Mouse (Mus musculus): ENCODE results near the gene March4.

Gene March4

DNA sequence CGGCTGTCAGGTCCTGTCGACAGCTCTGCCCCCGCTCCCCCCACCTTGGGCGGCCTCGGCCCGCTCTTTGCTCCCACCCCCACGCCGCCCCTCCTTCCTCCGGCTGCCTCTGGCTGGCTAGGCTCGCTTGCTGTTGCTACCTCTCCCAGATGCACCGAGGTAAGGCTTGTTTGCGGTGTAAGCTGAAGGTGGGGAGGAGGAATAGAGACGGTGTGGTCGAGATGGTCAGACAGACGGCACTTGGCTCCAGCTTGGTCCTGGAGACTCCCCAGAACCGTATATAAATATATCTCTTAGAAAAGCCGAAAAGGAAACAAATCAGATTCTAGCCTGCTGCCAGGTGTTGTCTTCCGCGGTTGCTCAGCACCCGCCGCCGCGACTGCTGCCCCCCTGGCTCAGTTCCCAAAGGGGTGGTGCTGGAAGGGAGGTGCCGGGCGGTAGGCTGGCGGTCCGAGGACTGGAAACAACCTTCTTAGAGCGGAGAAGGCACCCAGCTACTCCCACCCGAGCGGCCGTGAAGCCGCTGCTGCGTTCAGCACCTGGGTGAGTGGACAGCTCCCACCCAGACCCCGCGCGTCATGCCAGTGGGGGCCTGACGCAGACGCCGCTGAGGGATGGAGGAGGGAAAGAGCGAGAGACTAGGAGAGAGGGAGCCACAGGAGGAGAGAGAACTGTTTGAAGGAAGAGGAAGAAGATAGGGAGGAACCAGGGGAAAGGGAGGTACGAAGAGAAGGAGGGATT lies at the start of gene March4:
Gene March4 (minus strand): TSS at position 320 of the 741 bp plus-strand sequence.
- DNase-seq (ENCODE audit: extremely low spot score, low spot score) = peak; percentile 88

DNA sequence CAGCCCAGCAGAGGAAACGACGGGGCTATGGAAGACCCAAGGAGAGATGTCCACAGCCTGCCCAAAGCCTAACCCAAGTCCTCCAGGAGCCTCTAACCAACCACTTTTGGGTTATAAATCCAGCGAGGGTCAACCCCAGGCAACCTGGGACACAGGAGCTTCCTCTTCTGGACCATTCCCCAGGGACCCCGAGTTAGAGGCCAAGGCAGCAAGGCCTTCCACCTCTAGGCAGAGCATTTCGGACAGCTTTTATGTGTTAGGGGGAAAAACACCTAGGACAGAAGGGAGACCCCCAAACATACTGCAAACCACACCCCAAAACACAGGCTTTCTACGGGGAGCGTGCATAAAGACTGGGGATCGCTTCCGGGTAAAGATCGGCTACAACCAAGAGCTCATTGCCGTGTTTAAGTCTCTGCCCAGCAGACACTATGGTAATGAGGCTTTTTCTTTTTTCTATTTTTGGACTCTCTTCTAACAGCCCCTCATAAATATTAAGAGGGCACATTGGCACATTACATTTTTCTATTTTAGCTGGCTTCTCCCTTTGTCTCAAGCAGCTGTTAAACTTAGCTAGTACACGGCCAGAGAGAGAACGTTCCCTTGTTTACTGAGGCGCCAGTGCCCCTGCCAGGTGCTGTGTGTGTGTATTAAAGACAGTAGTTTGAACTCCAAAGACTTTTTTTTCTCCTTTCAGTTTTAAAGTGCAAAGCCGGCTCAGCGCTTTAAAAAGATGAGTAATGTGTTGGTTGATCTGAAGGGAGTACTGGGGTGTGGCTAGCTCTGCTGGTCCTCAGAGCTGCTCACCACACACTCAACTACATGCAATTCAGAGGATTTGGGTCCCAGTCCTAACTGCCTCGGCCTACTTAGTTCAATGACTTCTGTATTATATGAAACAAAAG lies 49.5 kb upstream of the March4 start:
- DNase-seq (ENCODE audit: extremely low spot score, low spot score) = no peak

DNA sequence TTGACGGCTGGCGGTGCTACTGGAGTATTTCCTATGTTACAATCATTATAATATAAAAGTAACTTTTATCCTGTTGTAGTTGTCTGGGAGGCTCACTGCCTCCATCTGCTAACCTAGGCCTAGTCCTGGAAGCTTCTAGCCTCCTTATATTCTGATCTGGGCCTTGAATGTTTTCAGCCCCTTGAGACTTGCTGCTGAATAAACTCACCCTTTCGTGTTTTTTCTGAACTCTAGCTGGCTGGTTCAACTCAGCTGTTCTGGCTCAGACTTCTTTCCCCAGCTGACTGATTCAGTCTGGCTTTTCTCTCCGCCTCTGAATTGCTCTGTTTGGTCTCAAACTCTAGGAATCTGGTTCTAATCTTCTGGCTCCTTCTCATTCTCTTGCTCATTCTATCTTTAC lies 47.2 kb upstream of the March4 start:
- no peak for DNase-seq (ENCODE audit: extremely low spot score, low spot score)

DNA sequence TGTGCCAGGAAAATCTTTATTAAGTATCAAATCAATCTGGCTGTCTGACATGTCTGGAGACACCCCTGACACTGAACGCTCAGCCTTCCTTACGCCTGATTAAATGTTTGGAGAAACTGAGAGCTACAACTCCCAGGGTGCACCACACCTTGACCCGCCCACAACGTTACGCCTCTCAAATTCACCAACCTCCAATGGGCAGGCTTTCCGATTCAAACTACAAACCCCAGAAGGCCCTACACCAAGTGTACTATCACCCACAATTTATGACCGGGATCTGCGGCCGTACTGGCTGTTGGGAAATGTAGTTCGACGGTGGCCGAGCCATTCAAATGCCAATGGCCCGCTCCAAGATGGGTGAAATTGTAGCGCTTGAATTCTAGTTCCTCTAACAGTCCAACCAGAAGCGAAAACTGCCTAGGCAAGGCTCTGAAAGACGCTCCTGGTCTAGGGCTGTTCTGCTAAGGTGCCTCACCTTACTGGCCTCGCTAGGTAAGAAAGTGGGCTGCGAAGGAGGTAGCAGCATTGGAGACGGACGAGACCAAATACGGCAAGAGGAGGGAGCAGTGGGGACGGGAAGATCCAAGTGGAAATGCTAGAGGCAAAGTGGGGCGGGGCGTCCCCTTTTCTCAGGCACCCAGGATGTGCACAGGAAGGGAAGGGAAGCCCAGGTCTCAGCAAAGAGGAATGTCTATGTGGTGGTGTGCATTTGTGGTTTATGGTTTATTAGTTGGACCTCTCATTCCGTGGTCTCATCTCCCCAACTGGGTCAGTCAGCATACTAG lies 46.4 kb upstream of the March4 start, which contains the start of gene Smarcal1:
Gene Smarcal1 (plus strand): TSS at position 305 of the 785 bp plus-strand sequence.
- peak; percentile 93 for DNase-seq (ENCODE audit: extremely low spot score, low spot score)

DNA sequence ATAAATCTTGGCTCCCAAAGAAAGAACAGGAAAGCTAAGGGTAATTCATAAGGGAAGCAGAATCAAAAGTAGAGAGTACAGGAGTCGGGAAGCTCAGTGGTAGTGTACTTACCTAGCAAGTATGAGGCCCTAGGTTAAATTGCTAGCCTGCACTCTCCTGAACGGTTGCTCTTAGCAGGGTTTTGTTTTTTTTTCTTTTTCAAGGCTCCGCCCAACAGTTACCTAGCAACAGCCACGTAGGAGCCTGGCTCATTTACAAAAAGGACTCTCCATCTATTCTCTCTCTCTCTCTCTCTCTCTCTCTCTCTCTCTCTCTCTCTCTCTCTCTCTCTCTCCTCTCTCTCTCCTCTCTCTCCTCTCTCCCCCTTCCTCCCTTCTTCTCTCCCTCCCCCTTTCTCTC lies 42.1 kb upstream of the March4 start:
- no peak for DNase-seq (ENCODE audit: extremely low spot score, low spot score)

DNA sequence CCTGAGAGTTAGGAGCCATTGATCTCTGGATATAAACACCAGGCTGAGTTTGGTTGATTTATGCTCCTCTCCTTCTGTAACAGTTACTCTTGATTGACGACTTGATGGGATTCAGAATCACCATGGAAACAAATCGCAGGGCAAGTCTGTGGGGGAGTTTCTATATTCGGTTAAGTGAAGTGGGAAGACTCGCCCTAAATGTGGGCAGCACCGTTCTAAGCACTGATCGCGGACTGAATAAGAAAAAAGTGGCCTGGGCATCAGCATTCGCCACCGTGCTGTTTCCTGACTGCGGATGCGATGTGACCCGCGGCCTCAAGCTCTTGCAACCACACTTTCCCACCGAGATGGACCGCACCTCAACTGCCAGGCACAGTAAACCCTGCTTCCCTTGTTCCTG lies 41.6 kb upstream of the March4 start:
- DNase-seq (ENCODE audit: extremely low spot score, low spot score) = no peak

DNA sequence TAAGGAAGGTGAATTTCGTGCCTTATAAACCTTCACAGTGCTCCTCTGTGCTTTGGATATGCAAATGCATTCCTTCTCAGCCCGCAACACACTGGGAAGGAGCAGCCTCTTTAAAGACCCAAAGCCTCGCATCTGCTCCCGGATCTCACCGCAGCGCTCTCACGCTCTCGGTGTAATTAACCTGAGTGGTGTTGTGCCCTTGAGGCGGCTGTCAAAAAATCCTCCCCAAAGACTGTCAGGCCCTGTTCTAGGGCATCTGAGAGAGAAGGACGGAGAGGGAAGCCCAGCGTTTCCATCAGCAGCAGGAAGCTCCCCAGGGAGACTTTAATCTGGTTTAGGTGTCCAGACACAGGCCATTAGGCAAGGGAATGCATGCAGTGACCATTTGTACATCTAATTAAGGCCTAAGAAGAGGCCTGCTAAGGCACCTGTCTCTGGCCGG lies 40.8 kb upstream of the March4 start:
- DNase-seq (ENCODE audit: extremely low spot score, low spot score) = peak; percentile 30

DNA sequence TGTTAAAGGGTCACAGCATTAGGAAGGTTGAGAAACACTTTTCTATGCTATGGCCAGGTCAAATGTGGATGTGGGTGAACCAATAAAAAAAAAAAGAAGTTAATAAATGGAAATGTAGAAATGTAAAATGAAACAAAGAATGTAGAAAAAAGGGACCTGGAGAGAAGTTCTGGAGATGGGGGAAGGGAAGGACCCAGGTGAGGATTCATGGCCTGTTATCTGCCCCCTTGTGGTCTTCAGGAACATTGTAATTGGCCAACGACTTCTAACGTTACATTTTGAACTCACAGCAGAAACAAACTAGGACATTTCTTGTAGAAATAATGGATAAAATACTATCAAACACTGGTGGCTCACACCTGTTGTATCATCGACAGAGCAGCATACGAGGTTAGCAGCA lies 38.4 kb upstream of the March4 start:
- DNase-seq (ENCODE audit: extremely low spot score, low spot score) = no peak

DNA sequence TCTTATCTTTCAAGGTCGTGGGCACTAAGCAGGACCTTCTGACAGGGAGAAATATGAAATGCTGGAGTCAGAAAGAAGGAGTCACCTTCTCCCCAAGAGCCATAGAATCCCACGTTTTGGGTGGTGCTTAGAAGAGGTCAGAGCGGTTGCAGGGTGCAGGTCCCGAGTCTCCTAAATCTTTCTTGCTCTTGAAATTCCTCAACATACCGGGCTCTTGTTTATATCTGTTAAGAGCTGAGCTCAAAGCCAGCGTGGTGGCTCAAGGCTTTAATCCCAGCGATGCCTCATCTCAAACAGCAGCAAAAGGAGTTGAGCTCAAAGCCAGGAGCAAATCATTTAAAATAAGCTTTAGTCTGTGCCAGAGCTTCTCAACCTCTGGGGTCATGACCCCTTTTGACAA lies 37.9 kb upstream of the March4 start:
- no peak for DNase-seq (ENCODE audit: extremely low spot score, low spot score)

DNA sequence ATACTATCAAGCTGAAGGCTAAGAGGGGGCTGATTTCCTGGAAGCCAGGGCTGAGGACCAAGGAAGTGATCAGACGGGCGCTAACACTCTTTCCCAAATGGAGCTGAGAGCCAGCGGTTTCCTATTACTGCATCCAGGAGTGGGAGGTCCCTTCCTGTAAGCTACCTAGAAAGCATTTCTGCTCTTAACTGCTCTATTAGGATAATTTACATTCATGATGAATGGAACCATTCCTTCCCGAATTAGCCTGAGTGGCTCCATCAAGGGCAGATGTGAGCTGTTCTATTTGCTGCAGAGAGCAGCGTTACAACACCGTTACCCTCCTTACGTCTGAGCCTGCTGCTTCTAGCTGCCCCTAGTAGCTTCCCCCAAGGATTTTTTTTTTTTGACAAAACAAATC lies 37.3 kb upstream of the March4 start:
- no peak for DNase-seq (ENCODE audit: extremely low spot score, low spot score)

DNA sequence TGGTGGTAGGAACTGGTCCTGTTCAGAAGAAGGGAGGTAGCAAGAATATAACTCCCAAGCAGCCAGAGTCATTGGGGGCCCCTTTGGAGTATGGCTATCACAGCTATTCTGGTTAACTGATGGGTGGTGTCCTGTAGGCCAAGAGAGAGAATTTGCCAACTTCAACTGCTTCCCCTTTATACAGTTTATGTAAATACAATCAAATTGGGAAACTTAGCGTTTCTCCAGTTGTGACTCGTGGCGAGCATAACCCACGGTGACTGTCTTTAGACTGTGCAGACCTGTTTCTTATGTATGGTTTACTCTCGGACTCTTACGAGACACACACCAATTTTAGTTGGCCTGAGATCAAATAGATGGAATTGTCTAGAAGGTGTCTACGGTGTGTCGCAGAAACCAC lies 32.0 kb upstream of the March4 start:
- no peak for DNase-seq (ENCODE audit: extremely low spot score, low spot score)

DNA sequence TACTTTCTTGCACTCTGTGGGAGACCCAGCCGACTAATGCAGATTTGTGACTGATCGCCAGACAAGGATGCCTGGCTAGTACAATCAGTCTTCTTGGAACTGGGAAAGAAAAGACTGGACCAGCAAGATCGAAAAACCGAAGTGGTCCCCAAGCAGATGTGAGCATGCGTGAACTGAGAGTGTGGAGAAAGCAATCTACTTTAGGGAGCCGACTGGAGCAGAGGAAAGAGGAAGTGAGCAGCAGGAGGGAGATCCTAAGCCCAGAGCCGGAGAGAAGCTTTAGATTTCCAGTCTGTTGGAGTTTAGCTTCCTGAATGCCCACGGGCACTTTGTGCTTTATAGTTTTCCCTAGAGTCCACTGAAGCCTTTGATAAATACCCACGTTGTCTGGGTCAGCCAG lies 30.3 kb upstream of the March4 start:
- DNase-seq (ENCODE audit: extremely low spot score, low spot score) = no peak

DNA sequence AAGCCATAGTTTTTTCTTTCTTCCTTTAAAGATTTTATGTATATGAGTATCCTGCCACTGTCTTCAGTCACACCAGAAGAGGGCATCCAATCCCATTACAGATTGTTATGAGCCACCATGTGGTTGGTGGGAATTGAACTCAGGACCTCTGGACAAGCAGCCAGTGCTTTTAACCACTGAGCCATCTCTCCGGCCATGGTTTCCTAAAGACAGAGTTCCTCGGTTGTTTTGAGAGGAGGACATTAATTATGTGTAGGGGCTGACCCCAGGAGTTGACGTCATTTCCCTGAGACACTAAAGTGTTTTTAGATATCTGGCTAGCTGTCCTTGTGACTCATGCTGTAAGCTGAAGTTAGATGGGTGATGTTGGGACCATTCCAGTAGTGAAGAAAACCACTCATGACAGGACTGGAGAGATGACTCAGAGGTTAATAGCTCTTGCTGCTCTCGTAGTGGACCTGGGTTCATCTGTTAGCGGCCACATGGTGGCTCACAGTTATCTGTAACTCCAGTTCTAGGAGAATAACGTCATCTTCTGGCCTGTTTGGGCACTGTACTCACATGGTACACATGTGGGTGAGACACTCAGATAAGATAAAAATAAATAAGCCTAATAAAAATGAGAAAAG lies 27.7 kb upstream of the March4 start:
- DNase-seq (ENCODE audit: extremely low spot score, low spot score) = no peak

DNA sequence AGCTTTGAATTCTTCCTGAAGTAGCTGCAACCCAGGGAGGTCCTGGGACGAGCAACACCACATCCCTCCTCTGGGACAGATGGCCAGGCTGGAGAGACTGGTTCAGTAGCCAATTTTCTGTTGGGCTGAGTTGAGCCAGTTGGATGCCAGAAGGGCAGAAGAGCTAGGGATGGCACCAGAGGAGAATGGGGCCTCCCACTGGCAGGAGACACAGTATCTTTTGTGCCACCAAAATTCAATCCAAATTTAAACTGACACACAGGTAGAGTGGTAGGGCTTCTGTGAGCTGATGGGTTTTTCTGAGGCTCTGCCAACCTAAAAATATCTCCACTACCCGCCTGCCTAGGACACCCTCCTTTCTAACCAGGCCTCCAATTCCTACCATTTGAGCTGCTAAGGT lies 21.9 kb upstream of the March4 start:
- no peak for DNase-seq (ENCODE audit: extremely low spot score, low spot score)

DNA sequence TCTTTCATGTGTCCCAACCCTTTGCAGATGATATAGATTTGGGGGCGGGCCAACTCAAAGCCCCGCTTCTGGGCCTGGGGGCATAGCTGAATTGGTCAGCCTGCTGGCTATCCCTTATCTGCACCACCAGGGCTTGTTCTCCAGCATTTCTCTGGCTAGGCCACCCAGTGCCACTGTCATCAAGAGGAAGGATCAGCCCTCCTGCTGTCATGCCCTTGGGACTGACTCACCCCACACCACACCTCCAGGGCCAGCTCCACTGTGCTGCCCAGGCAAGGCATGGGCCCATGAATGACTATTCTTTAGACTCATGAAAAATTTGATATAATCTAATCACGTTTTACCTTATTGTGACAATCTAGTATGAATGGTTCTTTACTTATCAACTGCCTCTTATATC lies 19.7 kb upstream of the March4 start:
- no peak for DNase-seq (ENCODE audit: extremely low spot score, low spot score)

DNA sequence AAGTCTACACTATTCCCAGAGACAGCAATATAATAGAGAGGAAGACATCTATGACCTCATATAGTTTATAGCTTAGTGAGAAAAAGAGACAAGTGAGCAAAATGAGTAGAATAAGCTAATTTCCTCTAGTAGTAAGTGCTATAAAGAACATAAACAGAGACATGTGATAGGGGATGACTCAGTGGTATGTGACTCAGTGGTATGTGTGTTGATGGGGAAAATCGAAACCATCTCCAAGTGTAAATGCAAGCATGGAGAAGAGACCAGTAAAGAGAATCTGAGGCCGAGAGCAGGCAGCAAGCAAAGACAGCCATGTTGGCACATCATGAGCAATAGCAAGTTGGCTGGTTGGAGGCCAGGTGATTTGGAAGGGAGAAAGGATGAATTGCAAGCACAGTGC lies 13.6 kb upstream of the March4 start:
- DNase-seq (ENCODE audit: extremely low spot score, low spot score) = no peak

DNA sequence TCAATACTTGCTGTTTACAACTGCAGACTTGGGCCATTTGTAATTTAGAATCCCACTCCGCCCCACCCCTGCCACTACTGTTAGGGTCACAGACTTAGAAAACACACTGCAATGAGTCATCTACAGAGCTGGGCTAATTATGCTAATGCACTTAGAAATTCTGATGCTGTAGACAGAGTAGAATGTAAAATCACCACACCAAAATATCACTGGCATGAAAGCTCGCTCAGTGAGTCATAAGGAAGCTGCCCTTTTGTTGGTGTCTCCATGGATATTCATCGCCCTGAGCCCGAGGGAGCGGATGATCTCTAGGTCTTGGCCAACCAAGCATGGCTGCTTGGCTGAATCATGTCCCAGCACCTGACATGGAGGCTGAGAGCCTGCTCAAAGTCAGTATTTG lies 1.5 kb upstream of the March4 start:
- no peak for DNase-seq (ENCODE audit: extremely low spot score, low spot score)

DNA sequence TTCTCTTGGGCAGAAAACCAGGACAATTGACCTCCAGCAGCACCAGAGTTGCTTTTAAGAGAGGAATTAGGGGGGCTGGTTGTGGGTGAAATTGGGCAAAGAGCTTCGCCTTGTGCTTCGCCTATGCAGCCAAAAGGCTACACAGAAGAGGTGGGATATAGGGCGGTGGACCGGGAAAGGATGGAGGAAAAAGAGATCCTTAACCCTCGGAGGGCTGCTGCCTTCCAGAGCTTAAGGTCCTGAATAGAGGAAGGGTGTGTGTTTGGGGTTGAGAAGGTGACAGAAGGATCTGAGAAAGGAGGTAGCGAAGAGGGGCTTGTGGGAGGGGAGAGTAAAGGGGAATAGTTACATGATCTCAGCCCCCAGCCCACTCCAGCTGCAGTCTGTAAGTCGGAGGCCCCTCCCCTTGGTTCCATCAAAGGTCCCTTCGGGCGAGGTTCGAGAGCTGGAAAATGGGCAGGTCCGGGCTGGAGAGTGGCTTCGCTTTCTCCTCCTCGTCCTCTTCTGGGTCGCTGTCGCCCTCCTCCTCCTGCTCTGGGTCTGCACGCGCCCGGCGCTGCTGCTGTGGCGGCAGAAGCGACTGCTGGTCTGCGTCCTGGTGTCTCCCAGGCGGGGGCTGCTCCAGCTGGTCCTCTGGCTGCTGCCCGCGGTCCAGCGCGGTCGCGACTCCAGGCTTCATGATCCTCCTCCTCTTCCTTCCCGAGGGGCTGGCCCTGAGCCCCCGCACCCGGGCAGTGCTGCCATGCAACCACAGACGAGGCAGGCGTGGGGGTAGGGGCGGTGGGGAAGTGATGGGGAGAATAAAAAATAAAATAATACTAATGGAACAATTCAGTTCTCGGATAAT lies 782 bp downstream of the March4 start:
- DNase-seq (ENCODE audit: extremely low spot score, low spot score) = peak; percentile 47

DNA sequence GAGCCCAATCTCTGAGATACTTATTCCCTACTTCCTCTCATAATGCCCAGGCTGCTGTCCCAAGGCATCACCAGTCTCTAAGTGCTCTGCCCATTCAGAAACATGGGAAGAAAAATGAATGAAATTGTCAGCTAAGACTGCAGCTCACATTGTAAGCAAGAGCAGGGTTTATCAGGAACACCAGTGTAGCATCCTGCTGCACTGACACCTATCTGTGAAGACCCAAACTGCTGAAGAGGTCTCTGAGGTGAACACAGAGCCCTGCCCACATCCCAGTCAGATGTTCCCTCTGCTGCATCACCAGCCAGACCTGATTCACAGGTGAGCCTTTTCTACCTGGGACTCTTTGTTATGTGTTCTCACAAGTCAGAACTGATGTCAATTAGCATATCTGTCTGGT lies 3.3 kb downstream of the March4 start:
- no peak for DNase-seq (ENCODE audit: extremely low spot score, low spot score)

DNA sequence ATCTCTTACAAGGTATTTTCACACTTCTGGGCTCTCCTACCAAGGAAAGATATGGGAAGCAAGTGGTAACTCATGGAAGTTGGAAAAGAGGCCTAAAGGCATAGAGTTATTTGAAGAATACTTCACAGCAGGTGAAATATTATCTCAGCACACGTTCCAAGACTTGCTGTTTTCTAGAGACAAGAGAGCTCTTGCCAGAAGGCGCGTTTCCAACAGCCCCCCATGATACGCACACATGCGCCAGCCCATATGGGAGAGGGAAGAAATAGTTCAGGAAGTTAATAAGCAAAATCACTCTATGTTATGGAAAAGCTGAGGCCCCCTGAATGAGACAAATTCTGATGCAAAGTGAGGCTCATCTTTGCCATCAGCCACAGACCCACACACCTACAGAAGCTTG lies 3.8 kb downstream of the March4 start:
- DNase-seq (ENCODE audit: extremely low spot score, low spot score) = no peak
